Comparison of ENCODE assay signal across 23 mouse cellular contexts in genomic region chr7:78571196-78571595, GRCm38 (mm10).
"Had no signal": no experiment of that assay in that cellular context is flagged by ENCODE, and none has a peak within 500 bp of the region (broad histone marks: within the 10 kb centered on the region; RNA-seq: fewer than 3 reads in every experiment).

No protein-coding gene starts in this region.

- H3K4me3 ChIP-seq: gastrocnemius, adult 2 months; heart, embryonic 10.5 days; heart, embryonic 12.5 days; hindbrain, embryonic 10.5 days; hindbrain, embryonic 12.5 days; intestine, embryonic 15.5 days; layer of hippocampus, adult 2 months; left cerebral cortex, adult 2 months; limb, embryonic 10.5 days; limb, embryonic 12.5 days; liver, embryonic 13.5 days had no signal

- H3K4me1 ChIP-seq: heart, embryonic 10.5 days; heart, embryonic 12.5 days; limb, embryonic 10.5 days; limb, embryonic 12.5 days; liver, embryonic 13.5 days had no signal

- H3K36me3 ChIP-seq: heart, embryonic 10.5 days; heart, embryonic 12.5 days; hindbrain, embryonic 10.5 days; hindbrain, embryonic 12.5 days; intestine, embryonic 15.5 days; limb, embryonic 10.5 days; limb, embryonic 12.5 days; liver, embryonic 13.5 days had no signal

- DNase-seq: gastrocnemius, adult 2 months; gastrocnemius, postnatal 10 days; gastrocnemius, postnatal 25 days; heart, adult 18-20 months; heart, postnatal 10 days; heart, postnatal 4 days; kidney, adult 18-20 months; kidney, adult 8-10 months; kidney, postnatal 10 days; kidney, postnatal 25 days; kidney, postnatal 4 days; liver; liver, embryonic 13.5 days had no signal

- H3K27ac ChIP-seq: gastrocnemius, adult 2 months; heart, embryonic 10.5 days; hindbrain, embryonic 10.5 days; hindbrain, embryonic 12.5 days; hindbrain, embryonic 14.5 days; intestine, embryonic 15.5 days; layer of hippocampus, adult 2 months; left cerebral cortex, adult 2 months; limb, embryonic 10.5 days; limb, embryonic 12.5 days; liver, embryonic 13.5 days had no signal
